Mouse (Mus musculus): Measurements from ENCODE around the gene Nrtn. TPM values are rescaled to one million over a fixed set of nuclear protein-coding genes. Genes with fewer than 3 reads are reported as not detected.

Nrtn gene
- total RNA-seq, 2 experiments from 2014 or later, result 2.6 to 3.3 TPM

DNA sequence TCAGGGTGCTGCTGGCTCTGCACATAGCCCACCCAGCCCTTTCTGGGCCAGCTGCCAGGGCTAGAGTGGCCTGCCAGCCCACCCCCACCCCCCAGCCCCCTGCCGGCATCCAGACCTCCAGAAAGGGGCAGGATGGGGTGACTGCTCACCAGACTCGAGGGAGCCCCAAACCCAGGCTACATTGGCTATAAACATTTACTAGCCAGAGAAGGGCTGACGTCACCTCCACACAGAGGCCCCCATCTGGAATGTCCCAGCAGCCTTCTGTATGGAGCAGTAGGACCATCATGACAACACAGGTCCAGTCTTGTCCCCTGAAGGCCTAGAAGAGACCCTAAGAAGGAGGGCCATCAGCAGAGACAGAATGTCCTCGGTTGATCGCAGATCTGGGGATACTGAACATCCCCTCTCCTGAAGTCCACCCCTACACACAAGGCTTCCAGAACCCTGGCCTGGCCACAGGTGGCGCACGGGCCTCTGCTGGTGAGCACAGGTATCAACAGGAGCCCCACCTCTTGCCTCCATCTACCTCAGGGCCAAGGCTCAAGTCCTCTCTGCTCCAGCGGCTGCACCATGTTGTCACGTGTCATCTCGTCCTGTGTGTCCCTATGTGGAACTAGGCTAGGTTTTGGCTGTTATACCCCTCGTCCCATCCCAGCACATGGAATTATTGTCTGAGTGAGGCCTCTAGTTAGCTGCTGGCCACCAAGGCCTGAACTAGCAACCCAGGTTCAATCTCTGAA, 33.7 kb downstream of the Nrtn start:
- no peak for DNase-seq (ENCODE audit: low spot score)

DNA sequence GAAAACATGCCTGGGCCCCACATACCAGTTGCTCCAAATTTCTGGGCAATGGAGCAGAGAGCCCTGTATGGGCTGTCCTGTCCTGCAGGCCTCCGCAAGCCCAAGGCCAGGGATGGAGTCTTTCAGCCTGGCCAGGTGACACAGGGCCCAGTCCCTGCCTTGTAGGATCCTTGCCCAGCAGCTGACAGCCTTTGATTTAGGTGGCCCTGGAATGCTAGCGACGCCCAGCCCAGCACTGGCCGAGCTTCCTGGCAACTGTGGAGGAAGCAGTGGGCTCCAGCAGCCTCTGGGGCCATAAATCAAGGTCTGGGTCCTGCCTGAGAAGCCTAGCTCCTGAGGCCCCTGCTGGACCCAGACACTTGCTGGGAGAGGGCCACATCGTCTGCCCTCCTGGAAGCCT, 34.9 kb downstream of the Nrtn start:
- DNase-seq (ENCODE audit: low spot score), result peak; percentile 56

DNA sequence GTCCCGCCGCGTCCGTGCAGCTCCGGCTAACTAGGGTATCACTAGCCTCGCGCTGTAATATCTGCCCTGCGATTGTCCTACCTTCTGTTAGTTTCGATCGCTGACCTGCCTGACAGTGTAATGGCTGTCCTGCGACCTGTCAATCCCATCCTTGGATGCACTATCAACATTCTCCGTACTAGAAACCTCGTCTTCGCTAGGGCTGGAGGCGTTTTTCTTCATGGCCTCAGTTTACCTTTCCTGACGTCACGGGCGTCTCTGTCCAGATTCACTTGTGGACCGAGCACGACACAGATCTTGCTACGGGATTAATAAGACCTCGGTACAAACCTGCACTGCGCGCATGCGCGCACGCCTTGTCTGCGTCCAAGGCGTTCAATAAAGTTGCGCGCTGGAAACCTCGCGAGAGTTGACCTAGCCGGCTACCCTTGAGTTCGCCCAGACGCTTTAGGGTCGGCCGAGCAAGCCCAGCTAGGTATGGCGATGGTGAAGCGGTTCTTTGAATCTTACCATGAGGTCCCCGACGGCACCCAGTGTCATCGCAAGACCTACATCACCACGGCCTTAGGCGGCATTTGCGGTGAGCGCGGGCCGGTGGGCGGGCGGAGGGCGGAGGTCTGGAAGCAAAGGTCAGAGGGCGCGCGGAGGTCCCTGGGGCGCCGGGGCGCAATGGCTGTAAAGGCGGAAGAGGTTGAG, 39.8 kb downstream of the Nrtn start, which contains the start of the genes Ndufa11 and Vmac:
TSS of gene Ndufa11 (plus strand) at position 405 of the 696 bp plus-strand sequence.
TSS of gene Vmac (minus strand) at position 660 of the 696 bp plus-strand sequence.
- peak; percentile 93 for DNase-seq (ENCODE audit: low spot score)

DNA sequence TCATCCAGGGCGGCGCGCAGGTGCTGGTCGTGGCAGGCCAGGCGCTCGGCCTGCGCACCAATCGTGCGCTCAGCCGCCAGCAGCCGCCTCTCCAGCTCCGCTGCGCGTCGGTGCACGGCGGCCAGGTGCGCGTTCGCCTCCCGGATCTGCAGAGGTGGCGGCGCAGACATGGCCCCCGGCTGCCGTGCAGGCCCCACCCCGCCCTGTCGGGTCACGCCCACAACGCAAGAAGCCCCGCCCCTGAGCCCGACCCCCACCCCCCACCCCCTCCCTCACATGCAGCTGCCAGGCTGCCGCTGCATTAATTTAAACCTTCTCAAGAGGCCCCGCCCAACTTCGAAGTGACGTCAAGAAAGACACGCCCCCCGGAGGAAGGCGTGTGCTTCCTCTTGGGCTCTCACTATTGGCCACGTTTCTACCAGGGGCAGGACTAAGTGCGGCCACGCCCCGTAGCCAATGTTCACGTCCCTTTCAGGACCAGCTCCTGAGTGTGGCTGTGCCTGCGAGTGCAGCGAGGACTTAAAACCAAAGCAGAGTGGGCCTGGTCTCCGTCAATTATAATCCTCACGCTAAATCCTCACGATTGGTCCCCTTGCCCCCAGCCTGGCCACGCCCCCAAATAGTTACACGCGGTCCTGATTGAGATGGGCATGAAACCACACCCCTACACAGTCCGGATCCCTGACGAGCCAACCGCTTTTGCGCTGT, 40.5 kb downstream of the Nrtn start:
- DNase-seq (ENCODE audit: low spot score), result peak; percentile 97

DNA sequence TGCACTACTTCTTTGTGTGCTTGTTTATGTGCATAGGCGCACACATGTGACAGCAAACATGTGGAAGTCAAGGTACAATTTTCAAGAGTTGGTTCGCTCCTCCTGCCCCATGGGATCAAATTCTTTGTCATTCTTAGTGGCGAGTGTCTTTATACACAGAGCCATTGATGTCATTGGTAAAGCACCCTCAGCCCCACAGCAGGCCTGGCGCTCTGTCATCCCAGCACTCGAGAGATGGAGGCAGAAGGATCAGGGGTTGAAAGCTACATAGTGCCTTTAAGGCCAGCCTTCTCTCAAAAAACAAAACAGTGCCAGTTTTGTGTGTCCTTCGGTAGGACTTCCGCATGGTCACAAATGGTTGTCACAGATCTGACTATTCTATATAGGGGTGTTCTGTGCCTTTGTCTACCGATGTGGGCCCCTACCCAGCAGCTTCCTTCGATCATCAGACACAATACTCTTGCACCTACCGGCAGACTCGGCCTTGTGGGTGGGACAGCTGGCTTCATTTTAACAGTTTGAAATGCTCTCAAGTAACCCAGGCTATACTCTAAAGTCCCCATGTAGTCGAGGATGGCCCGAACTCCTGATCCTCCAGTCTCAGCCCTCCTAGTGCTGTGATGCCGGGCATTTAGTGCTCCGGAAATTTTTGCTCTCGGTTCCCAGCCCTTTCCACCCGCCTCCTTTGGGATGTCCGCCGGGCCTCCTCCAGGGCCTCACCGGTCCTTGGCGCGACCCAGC, 41.2 kb downstream of the Nrtn start:
- DNase-seq (ENCODE audit: low spot score), result no peak

DNA sequence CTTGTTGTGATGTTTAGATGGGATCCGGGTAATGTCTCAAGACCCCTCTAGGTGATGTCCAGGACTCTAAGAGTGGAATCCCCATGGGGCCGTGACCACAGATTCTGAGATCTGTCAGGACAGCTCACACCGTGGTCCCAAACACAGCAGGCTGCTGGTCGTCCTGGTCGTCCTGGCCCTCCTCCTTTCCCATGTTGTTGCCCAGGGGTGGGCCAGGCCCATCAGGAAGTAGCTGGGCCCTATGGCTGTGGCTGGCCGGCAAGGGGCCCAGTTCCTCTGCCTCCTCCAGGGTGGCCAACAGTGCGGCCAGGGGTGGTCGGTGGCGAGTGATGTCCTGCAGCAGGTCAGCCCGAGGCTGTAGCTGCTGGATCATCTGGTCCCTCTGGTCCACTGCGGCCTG, 42.0 kb downstream of the Nrtn start:
- DNase-seq (ENCODE audit: low spot score), result no peak

DNA sequence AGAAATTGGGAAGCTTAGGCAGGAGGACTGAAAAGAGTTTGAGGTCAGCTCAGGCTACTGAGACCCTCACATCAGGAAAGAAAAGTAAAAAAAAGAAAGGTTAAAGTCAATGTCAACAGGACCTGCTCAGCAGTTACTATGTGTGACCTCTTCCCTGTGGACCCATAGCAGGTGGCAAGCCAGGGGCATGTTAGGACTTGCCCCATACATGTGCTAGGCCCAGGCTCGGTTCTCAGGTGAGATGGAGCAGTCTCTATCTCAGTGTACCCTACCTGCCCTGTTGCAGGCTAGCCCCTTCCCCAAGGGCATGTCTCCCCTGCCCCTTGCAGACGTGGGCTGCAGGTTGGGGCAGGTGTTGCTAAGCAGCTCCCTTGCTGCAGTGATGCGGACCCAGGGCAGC, 47.6 kb downstream of the Nrtn start:
- DNase-seq (ENCODE audit: low spot score), result no peak

DNA sequence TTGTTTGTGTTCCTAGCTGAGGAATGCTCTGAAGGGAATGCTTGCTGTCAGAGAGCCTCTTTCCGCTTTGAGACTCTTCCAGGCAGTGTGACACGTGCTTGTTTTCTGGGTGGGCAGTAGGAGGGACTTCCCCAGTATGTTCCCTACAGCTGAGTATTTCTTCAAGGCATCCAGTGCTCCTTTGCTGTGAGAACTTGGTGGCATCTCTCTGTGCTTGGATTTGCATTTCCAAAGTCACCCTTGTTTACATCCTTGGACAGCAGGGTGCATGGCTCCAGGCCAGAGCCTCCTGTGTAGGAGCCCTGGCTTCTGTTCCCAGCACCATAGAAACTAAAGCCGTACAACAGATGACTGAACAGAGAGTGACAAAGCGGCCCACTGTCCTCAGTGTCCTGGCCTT, 48.6 kb downstream of the Nrtn start:
- no peak for DNase-seq (ENCODE audit: low spot score)

DNA sequence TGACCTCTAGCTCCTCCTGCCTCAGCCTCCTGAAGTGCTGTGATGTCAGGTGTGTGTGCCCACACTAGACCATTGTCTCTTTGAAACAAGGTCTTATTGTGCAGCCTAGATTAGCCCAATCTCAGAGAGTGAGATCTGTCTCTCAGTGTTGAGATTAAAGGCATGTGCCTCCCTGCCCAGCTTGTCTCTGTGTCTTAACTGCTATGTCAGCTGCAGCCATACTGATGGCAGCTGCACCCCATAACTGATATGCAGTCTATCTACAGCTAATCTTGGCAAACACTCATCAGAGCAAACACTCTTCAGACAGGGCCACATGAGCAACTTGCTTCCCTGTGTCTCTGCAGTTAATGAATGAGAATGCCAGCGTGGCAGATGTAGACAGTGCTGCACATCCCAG, 50.8 kb downstream of the Nrtn start:
- DNase-seq (ENCODE audit: low spot score), result no peak

DNA sequence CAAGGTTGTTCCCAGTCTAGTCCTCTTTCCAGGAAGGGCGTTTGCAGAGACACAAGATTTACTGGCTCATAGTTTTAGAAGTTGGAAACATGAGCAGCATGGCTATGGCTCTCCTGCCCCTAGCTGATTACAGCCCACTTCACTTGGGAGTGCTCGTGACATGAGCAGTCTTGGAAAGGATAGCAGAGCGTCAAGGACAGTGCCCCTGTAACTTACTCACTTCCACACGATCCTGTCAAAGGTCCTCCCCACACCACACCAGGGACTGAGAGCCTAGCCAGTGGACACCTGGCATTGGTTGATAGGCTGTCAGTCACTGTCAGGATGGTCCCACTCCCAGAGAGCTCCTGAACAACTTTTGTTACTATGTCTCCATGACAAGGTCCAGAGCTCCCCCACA, 54.3 kb downstream of the Nrtn start:
- no peak for DNase-seq (ENCODE audit: low spot score)

Other genes starting within 250 kb of the Nrtn start
- not detected for gene Znrf4, start 245.1 kb downstream of the Nrtn start, total RNA-seq (2021)
- under 1 TPM; 0.28 to 0.84 TPM for gene Gm20219, start 203.1 kb downstream of the Nrtn start, total RNA-seq (2021)
- gene Safb2, start 172.9 kb downstream of the Nrtn start, total RNA-seq (2021), result 10 to 100 TPM; 28.5 to 30.1 TPM
- 10 to 100 TPM; 39.2 to 49.7 TPM for gene Safb, start 172.7 kb downstream of the Nrtn start, total RNA-seq (2021)
- gene 2410015M20Rik, start 147.8 kb downstream of the Nrtn start, total RNA-seq (2021), result 100 to 1,000 TPM; 137 to 141 TPM
- gene Rpl36, start 144.1 kb downstream of the Nrtn start, total RNA-seq (2021), result 100 to 1,000 TPM; 632 to 662 TPM
- gene Lonp1, start 130.6 kb downstream of the Nrtn start, total RNA-seq (2021), result 10 to 100 TPM; 64.9 to 65.8 TPM
- gene Catsperd, start 129.4 kb downstream of the Nrtn start, total RNA-seq (2021), result under 1 TPM in 1 of 2 experiments, not detected in 1; 0.16 TPM
- 10 to 100 TPM; 36.1 to 39.6 TPM for gene Ranbp3, start 84.2 kb downstream of the Nrtn start, total RNA-seq (2021)
- 100 to 1,000 TPM; 420 to 445 TPM for gene Ndufa11, start 39.8 kb downstream of the Nrtn start, total RNA-seq (2021)
- 1 to 10 TPM; 2.0 to 2.1 TPM for gene Vmac, start 39.5 kb downstream of the Nrtn start, total RNA-seq (2021)
- gene Dus3l, start 7.2 kb upstream of the Nrtn start, total RNA-seq (2021), result 10 to 100 TPM; 14.4 to 14.9 TPM
- gene Prr22, start 12.7 kb upstream of the Nrtn start, total RNA-seq (2021), result under 1 TPM; 0.16 to 0.28 TPM
- 1 to 10 TPM; 2.1 to 3.1 TPM for gene Rfx2, start 73.5 kb upstream of the Nrtn start, total RNA-seq (2021)
- gene Acsbg2, start 116.9 kb upstream of the Nrtn start, total RNA-seq (2021), result not detected
- gene 1700061G19Rik, start 117.9 kb upstream of the Nrtn start, total RNA-seq (2021), result not detected
- gene Mllt1, start 177.9 kb upstream of the Nrtn start, total RNA-seq (2021), result 10 to 100 TPM; 22.0 to 22.2 TPM
- not detected for gene Acer1, start 224.6 kb upstream of the Nrtn start, total RNA-seq (2021)
- 10 to 100 TPM; 36.9 to 38.3 TPM for gene Clpp, start 232.8 kb upstream of the Nrtn start, total RNA-seq (2021)
- 10 to 100 TPM; 26.9 to 27.9 TPM for gene Alkbh7, start 239.8 kb upstream of the Nrtn start, total RNA-seq (2021)
- gene Pspn, start 242.5 kb upstream of the Nrtn start, total RNA-seq (2021), result not detected

Data from gastrocnemius, adult 18-20 months (tissue).